Mouse (Mus musculus) hindbrain, postnatal 0 days (tissue): ENCODE measurements around the gene Ptprd. TPM values are rescaled to one million over a fixed set of nuclear protein-coding genes. Genes with fewer than 3 reads are reported as not detected.

ENCODE experiments used
- ATAC-seq: fragments of 200-750 bp; cut with Nextera tagmentation; 2 replicates; pipeline ENCODE4 v1.8.0; 2017; ENCODE audit warnings: mild to moderate bottlenecking, moderate TSS enrichment, moderate library complexity
- DNase-seq: peaks from one replicate; pipeline ENCODE4 v3.0.0-alpha.2; 2015; ENCODE audit warnings: low spot score
- H3K27ac ChIP-seq: fragments of 300-500 bp; sonication (generic); 2 replicates; pipeline ENCODE4 v1.5.1; 2014; ENCODE audit warnings: mild to moderate bottlenecking
- H3K27me3 ChIP-seq: fragments of 300-500 bp; sonication (generic); 2 replicates; pipeline ENCODE4 v1.6.1; 2014; ENCODE audit warnings: low read length, mixed read lengths; ENCODE audit not compliant: insufficient read depth
- H3K36me3 ChIP-seq: fragments of 300-500 bp; sonication (generic); 2 replicates; pipeline ENCODE4 v1.6.1; 2014; ENCODE audit warnings: low read length, mixed read lengths; ENCODE audit not compliant: insufficient read depth
- H3K4me1 ChIP-seq: fragments of 300-500 bp; sonication (generic); 2 replicates; pipeline ENCODE4 v1.6.1; 2014; ENCODE audit warnings: antibody characterized with exemption, low read length, mixed read lengths; ENCODE audit not compliant: insufficient read depth
- H3K4me2 ChIP-seq: fragments of 300-500 bp; sonication (generic); 2 replicates; pipeline ENCODE4 v1.6.1; 2014; ENCODE audit warnings: low read depth, mild to moderate bottlenecking, low read length, moderate library complexity, mixed read lengths
- H3K4me3 ChIP-seq: fragments of 300-500 bp; sonication (generic); 2 replicates; pipeline ENCODE4 v1.5.1; 2014; ENCODE audit warnings: low read length
- H3K9ac ChIP-seq: fragments of 300-500 bp; sonication (generic); replicated peaks from 2 replicates; pipeline ENCODE4 v1.6.1; 2014; ENCODE audit warnings: mild to moderate bottlenecking, low read length, moderate library complexity, mixed read lengths
- H3K9me3 ChIP-seq: fragments of 300-500 bp; sonication (generic); 2 replicates; pipeline ENCODE4 v1.6.1; 2016; ENCODE audit warnings: low read length, mixed read lengths
- CTCF ChIP-seq: IDR thresholded peaks from 2 replicates; pipeline ENCODE4 v1.5.1; 2016; ENCODE audit warnings: antibody characterized with exemption, control low read depth, low read depth
- whole genome bisulfite sequencing: fragments of 180-500 bp; shearing (Covaris S2); extraction: QIAGEN DNeasy Blood & Tissue Kit; methylation state at CpG from one replicate; pipeline ENCODE4 v1.1.7; 2014; 5-methylcytosine and 5-hydroxymethylcytosine counted together
- microRNA-seq, 2 experiments: library from miRNA; unstranded; fragments of <30 nt; microRNA quantifications; one replicate each; pipeline ENCODE4; 2016
- polyA plus RNA-seq: library from polyadenylated mRNA; unstranded; fragments of >200 nt; fragmentation: Nextera tagmentation; extraction: Ambion mirVana; gene quantifications from 2 replicates; pipeline ENCODE4 v1.2.1, GENCODE M21; 2015
- total RNA-seq: library from RNA; depleted of rRNA; stranded (reverse); fragments of >200 nt; gene quantifications from 2 replicates; pipeline ENCODE4 v1.2.3, GENCODE M21; 2014

Gene Ptprd
- total and polyA plus RNA-seq, 2 experiments from 2014 or later, result 56.3 to 96.0 TPM

DNA sequence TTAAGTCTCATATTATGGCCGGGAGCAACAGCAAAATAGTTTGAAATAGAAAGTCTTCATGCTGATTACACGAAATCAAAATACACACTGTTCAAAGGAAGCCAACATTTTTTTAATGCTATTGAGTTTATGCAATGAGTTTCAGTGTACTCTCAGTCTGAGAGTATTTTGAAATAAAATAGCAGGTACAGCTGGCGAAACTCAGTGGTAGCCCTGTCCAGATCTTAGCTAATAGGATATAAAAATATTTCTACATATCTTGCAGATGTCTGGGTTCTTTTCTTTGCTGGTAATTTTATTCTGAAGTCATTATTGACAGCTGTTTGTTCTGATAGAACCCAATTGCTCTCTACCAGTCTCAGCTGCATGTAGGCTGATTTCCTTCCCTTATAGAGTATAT lies 2246.0 kb downstream of the Ptprd start:
- H3K9me3 ChIP-seq, result no peaks in the 10 kb centered on the region
- H3K36me3 ChIP-seq, result no peaks in the 10 kb centered on the region
- DNase-seq, result no peak
- H3K27me3 ChIP-seq, result no peaks in the 10 kb centered on the region
- ATAC-seq, result no peak
- H3K4me1 ChIP-seq, result no peaks in the 10 kb centered on the region
- H3K27ac ChIP-seq, result no peak overlapping the region
- no peak overlapping the region for H3K4me2 ChIP-seq
- H3K9ac ChIP-seq, result no peak overlapping the region
- 79% methylated on average over 3 of the region's 3 CpGs for WGBS
- no peak for TF ChIP-seq CTCF
- no peak overlapping the region for H3K4me3 ChIP-seq

DNA sequence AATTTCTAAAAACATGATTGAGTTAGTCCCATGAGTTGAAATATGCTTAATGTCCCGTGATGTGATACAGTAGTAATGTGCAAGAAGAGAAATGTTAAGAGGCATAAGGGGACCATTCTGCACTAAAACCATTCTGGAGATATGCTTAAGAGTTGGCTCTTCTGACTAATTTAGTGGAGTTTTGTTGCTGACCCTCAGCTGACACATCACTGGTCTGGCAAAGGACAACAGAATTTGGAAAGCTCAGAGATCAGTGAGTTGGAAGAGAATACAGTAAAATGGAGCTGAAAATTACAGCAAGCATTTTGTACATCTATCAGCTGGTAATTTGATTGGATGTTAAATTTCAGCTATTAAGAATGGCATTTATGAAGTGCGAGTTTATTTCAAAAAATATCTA lies 2248.8 kb downstream of the Ptprd start:
- H3K9me3 ChIP-seq, result no peaks in the 10 kb centered on the region
- no peak for TF ChIP-seq CTCF
- no peaks in the 10 kb centered on the region for H3K27me3 ChIP-seq
- 91% methylated on average over 2 of the region's 2 CpGs for WGBS
- H3K36me3 ChIP-seq, result no peaks in the 10 kb centered on the region
- no peak for DNase-seq
- no peak overlapping the region for H3K4me3 ChIP-seq
- no peaks in the 10 kb centered on the region for H3K4me1 ChIP-seq
- no peak overlapping the region for H3K9ac ChIP-seq
- no peak overlapping the region for H3K4me2 ChIP-seq
- H3K27ac ChIP-seq, result no peak overlapping the region
- ATAC-seq, result no peak

DNA sequence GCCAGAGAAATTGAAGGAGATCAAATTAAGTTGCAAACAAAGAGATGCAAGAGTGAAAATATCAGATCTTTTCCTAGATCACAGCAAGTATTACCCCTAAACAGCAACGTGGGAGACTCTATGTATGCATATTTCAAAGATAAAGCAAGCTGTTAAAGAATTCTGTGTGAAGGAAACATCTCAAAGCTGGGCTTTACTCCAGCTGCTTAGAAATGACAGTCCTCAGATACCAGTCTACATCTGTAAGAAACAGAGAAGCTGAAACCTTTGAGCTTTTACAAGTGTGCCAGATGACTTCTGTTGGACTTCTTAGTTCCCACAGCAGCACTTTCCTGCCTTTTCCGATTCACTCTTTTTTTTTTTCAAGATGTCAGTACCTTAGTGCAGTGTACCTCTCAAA lies 2249.9 kb downstream of the Ptprd start:
- H3K27ac ChIP-seq, result no peak overlapping the region
- H3K36me3 ChIP-seq, result no peaks in the 10 kb centered on the region
- ATAC-seq (no peak), DNase-seq (no peak)
- no peak for TF ChIP-seq CTCF
- H3K4me1 ChIP-seq, result no peaks in the 10 kb centered on the region
- H3K27me3 ChIP-seq, result no peaks in the 10 kb centered on the region
- no peak overlapping the region for H3K4me2 ChIP-seq
- H3K9me3 ChIP-seq, result no peaks in the 10 kb centered on the region
- no peak overlapping the region for H3K4me3 ChIP-seq
- H3K9ac ChIP-seq, result no peak overlapping the region
- WGBS, result 68% methylated on average over 2 of the region's 2 CpGs

DNA sequence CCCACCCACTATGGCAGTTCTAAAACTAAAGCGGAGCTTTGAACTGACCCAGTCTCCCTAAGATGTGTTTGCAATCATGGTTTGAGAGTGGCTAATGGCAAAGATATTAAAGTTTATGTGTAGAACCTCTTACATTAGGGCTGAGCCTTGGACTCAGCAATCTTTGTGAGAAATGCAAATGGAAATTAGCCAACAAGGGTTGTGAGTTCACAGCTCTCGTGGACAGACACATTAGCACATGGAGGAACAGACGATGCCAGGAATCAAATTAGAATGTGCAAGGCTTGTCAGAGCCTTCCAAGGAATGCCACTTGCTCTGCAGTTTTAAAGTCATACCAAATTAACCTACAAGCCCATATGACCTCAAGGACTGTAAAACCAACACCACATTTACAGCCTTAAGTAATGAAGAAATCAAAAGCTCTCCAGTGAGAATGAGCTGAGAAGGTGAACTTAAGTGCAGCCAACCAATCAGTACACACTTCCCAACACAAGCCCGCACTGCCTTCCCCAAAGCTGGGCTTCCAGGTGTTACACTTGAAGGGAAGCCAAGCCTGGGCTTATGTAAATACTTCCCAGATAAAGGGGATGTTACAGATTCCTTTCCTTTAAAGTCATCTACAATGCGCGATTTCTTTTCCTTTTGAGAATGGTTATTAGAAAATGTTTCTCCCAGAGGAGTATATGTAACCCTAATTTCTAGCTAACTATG lies 2258.3 kb downstream of the Ptprd start:
- no peak overlapping the region for H3K4me3 ChIP-seq
- ATAC-seq, result no peak
- H3K4me1 ChIP-seq, result no peaks in the 10 kb centered on the region
- H3K4me2 ChIP-seq, result no peak overlapping the region
- no peaks in the 10 kb centered on the region for H3K27me3 ChIP-seq
- DNase-seq, result no peak
- no peak overlapping the region for H3K27ac ChIP-seq
- no peaks in the 10 kb centered on the region for H3K9me3 ChIP-seq
- no peak overlapping the region for H3K9ac ChIP-seq
- no peaks in the 10 kb centered on the region; the same call in 1 of the 2 replicates for H3K36me3 ChIP-seq
- no peak for TF ChIP-seq CTCF
- WGBS, result 69% methylated on average over 6 of the region's 6 CpGs

- TF ChIP-seq CTCF, result no peak
- 64% methylated on average over 4 of the region's 4 CpGs for WGBS
- Histone ChIP-seq H3K36me3 (no peaks in the 10 kb centered on the region; the same call in 1 of the 2 replicates), H3K9ac (no peak overlapping the region), H3K27ac (no peak overlapping the region), H3K4me2 (no peak overlapping the region), H3K27me3 (no peaks in the 10 kb centered on the region), H3K4me3 (no peak overlapping the region), H3K9me3 (no peaks in the 10 kb centered on the region), H3K4me1 (no peaks in the 10 kb centered on the region)
- no peak for ATAC-seq
- DNase-seq, result peak; percentile 37
Measured at GRCm38 (mm10) chr4:75950582-75950981, 2261.2 kb downstream of the Ptprd start.

GRCm38 (mm10) chr4:75894871-75895270 lies 2316.9 kb downstream of the Ptprd start:
- Histone ChIP-seq H3K4me2 (no peak overlapping the region), H3K27ac (no peak overlapping the region), H3K36me3 (no peaks in the 10 kb centered on the region), H3K4me1 (no peaks in the 10 kb centered on the region), H3K9me3 (no peaks in the 10 kb centered on the region), H3K27me3 (no peaks in the 10 kb centered on the region), H3K4me3 (no peak overlapping the region), H3K9ac (no peak overlapping the region)
- WGBS, result 38% methylated on average over 4 of the region's 4 CpGs
- TF ChIP-seq CTCF, result no peak
- ATAC-seq (0 out of 2 replicates have a peak, but pooled peaks have one; percentile 15), DNase-seq (peak; percentile 19)

Small RNAs within 50 kb of the gene (microRNA-seq; reads per million reads assigned to microRNA genes)
- 0 reads per million in 2 experiments for gene Gm23159
